Mouse (Mus musculus) limb, embryonic 11.5 days (tissue): ENCODE results near the gene Mrgpra1. TPM values are rescaled to one million over a fixed set of nuclear protein-coding genes. Genes with fewer than 3 reads are reported as not detected.
"Not testable (repeated sequence)": the region's sequence is repeated elsewhere in the genome, so short reads cannot be mapped to it uniquely, and the experiment has no call there.

Experiments used
- ATAC-seq: fragments of 200-750 bp; cut with Nextera tagmentation; 2 replicates; pipeline ENCODE4 v1.8.0; 2017; ENCODE audit warnings: low read depth; ENCODE audit not compliant: insufficient number of reproducible peaks, low FRiP score, low TSS enrichment
- DNase-seq: peaks from one replicate; pipeline ENCODE4 v3.0.0-alpha.2; 2015; ENCODE audit warnings: low spot score
- H3K27ac ChIP-seq: fragments of 300-500 bp; sonication (generic); replicated peaks from 2 replicates; pipeline ENCODE4 v1.5.1; 2014; ENCODE audit warnings: low read depth, mild to moderate bottlenecking, low read length
- H3K27me3 ChIP-seq: fragments of 300-500 bp; sonication (generic); 2 replicates; pipeline ENCODE4 v1.6.1; 2014; ENCODE audit warnings: mild to moderate bottlenecking, low read length, mixed read lengths; ENCODE audit not compliant: control insufficient read depth, insufficient read depth
- H3K36me3 ChIP-seq: fragments of 300-500 bp; sonication (generic); 2 replicates; pipeline ENCODE4 v1.6.1; 2014; ENCODE audit warnings: mild to moderate bottlenecking, low read length, moderate library complexity, mixed read lengths; ENCODE audit not compliant: control insufficient read depth, insufficient read depth
- H3K4me1 ChIP-seq: fragments of 300-500 bp; sonication (generic); 2 replicates; pipeline ENCODE4 v1.6.1; 2014; ENCODE audit warnings: low read length, mixed read lengths; ENCODE audit not compliant: control insufficient read depth, insufficient read depth
- H3K4me2 ChIP-seq: fragments of 300-500 bp; sonication (generic); 2 replicates; pipeline ENCODE4 v1.6.1; 2014; ENCODE audit warnings: low read depth, mild to moderate bottlenecking, moderate library complexity; ENCODE audit not compliant: severe bottlenecking
- H3K4me3 ChIP-seq: fragments of 300-500 bp; sonication (generic); 2 replicates; pipeline ENCODE4 v1.5.1; 2014; ENCODE audit warnings: low read depth, low read length
- H3K9ac ChIP-seq: fragments of 300-500 bp; sonication (generic); 2 replicates; pipeline ENCODE4 v1.6.1; 2014; ENCODE audit warnings: mild to moderate bottlenecking, low read length
- H3K9me3 ChIP-seq: fragments of 300-500 bp; sonication (generic); 2 replicates; pipeline ENCODE4 v1.6.1; 2016; ENCODE audit warnings: low read length; ENCODE audit not compliant: control insufficient read depth
- WGBS: fragments of 180-500 bp; shearing (Covaris S2); extraction: QIAGEN DNeasy Blood & Tissue Kit; methylation state at CpG from one replicate; pipeline ENCODE4 v1.1.7; 2014; 5-methylcytosine and 5-hydroxymethylcytosine counted together
- polyA plus RNA-seq: library from polyadenylated mRNA; unstranded; fragments of >200 nt; fragmentation: Nextera tagmentation; extraction: Ambion mirVana; gene quantifications from 2 replicates; pipeline ENCODE4 v1.2.1, GENCODE M21; 2014

Mrgpra1 gene
- polyA plus RNA-seq, 1 experiment from 2014 or later = not detected

DNA sequence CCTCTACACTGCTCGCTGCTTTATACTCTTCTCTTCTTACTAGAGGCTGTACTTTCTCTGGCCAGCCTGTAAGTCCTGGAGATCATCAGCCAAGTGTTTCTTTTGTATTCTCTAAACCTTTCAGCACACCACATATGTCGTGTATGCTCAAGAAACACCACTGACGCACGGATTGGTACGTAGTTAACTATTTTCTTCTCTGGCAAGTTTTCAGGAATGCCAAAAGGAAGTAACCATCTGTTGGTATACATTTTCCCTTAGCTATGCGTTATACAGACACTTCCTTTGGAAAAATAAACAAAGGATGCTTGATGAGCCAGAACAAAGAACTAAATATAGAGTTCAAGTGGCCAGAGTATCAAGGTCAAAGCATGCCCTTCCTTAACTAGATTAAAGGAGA is 49.4 kb downstream of the Mrgpra1 start:
- WGBS = 86% methylated on average over 5 of the region's 6 CpGs
- ATAC-seq, H3K4me3 ChIP-seq, DNase-seq, H3K9ac ChIP-seq, H3K36me3 ChIP-seq, H3K4me1 ChIP-seq, H3K27me3 ChIP-seq, H3K9me3 ChIP-seq, H3K27ac ChIP-seq, H3K4me2 ChIP-seq: not testable (repeated sequence)

GRCm38 (mm10) chr7:47299612-47300011 is 54.4 kb downstream of the Mrgpra1 start:
- DNase-seq, H3K4me2 ChIP-seq, H3K4me1 ChIP-seq, H3K9ac ChIP-seq, H3K36me3 ChIP-seq, ATAC-seq, H3K9me3 ChIP-seq, H3K4me3 ChIP-seq, H3K27me3 ChIP-seq, H3K27ac ChIP-seq: not testable (repeated sequence)

Other genes with a start within 250 kb of the Mrgpra1 start
- 0.39 and 0.43 TPM in 2 replicates for gene Ptpn5, start 220.6 kb downstream of the Mrgpra1 start, polyA plus RNA-seq
- not detected in 2 replicates for gene Mrgpra6, start 149.3 kb downstream of the Mrgpra1 start, polyA plus RNA-seq
- not detected in 2 replicates for gene Mrgpra9, start 101.4 kb downstream of the Mrgpra1 start, polyA plus RNA-seq
- not detected in 2 replicates for gene Mrgpra2a, start 97.9 kb upstream of the Mrgpra1 start, polyA plus RNA-seq
- gene Mrgpra2b, start 174.6 kb upstream of the Mrgpra1 start, polyA plus RNA-seq = not detected in 2 replicates
- gene Mrgpra3, start 247.1 kb upstream of the Mrgpra1 start, polyA plus RNA-seq = not detected in 2 replicates